Mouse (Mus musculus) limb, embryonic 15.5 days (tissue): Measurements from ENCODE around the gene Tmem260. TPM values are rescaled to one million over a fixed set of nuclear protein-coding genes. Genes with fewer than 3 reads are reported as not detected.

Source experiments
- ATAC-seq: fragments of 200-750 bp; cut with Nextera tagmentation; 2 replicates; pipeline ENCODE4 v1.8.0; 2017; ENCODE audit warnings: low read depth, moderate TSS enrichment; ENCODE audit not compliant: insufficient number of reproducible peaks, low FRiP score, low TSS enrichment
- H3K27ac ChIP-seq: fragments of 300-500 bp; sonication (generic); 2 replicates; pipeline ENCODE4 v1.5.1; 2015; ENCODE audit warnings: moderate library complexity, mild to moderate bottlenecking, inconsistent platforms
- H3K27me3 ChIP-seq: fragments of 300-500 bp; sonication (generic); 2 replicates; pipeline ENCODE4 v1.6.1; 2015; ENCODE audit warnings: inconsistent platforms
- H3K36me3 ChIP-seq: fragments of 300-500 bp; sonication (generic); 2 replicates; pipeline ENCODE4 v1.6.1; 2015; ENCODE audit warnings: inconsistent platforms
- H3K4me1 ChIP-seq: fragments of 300-500 bp; sonication (generic); 2 replicates; pipeline ENCODE4 v1.6.1; 2015; ENCODE audit warnings: inconsistent platforms
- H3K4me2 ChIP-seq: fragments of 300-500 bp; sonication (generic); 2 replicates; pipeline ENCODE4 v1.6.1; 2015; ENCODE audit warnings: mild to moderate bottlenecking, inconsistent platforms
- H3K4me3 ChIP-seq: fragments of 300-500 bp; sonication (generic); 2 replicates; pipeline ENCODE4 v1.5.1; 2015; ENCODE audit warnings: mild to moderate bottlenecking, inconsistent platforms
- H3K9ac ChIP-seq: fragments of 300-500 bp; sonication (generic); 2 replicates; pipeline ENCODE4 v1.6.1; 2015; ENCODE audit warnings: inconsistent platforms
- H3K9me3 ChIP-seq: fragments of 300-500 bp; sonication (generic); 2 replicates; pipeline ENCODE4 v1.6.1; 2016; ENCODE audit warnings: inconsistent platforms
- WGBS: fragments of 180-500 bp; shearing (Covaris S2); methylation state at CpG from one replicate; pipeline ENCODE4 v1.1.7; 2015; 5-methylcytosine and 5-hydroxymethylcytosine counted together
- polyA plus RNA-seq: library from polyadenylated mRNA; unstranded; fragments of >200 nt; fragmentation: Nextera tagmentation; extraction: Ambion mirVana; gene quantifications from 2 replicates; pipeline ENCODE4 v1.2.1, GENCODE M21; 2015

Gene Tmem260
- polyA plus RNA-seq, 1 experiment from 2014 or later, result 23.3 TPM

DNA sequence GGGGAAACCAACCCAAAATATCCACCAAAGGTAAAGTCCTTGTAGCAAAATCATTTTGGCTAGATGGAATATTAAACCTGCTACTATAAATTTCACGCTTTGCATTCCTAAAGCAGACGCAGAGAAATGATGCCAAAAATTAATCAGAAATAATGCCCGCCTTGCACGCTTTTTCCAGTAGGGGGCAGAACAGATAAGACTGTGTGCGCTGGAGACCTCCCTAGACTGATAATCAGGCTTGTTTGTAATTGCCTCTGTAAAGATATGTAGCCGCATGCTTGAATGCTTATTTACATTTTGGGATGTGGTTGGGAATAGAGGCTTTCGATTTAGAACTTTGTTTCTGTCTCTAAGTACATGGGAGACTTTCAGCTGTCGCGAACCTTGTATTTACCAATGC lies 78.2 kb downstream of the Tmem260 start:
- ATAC-seq, result no peak

DNA sequence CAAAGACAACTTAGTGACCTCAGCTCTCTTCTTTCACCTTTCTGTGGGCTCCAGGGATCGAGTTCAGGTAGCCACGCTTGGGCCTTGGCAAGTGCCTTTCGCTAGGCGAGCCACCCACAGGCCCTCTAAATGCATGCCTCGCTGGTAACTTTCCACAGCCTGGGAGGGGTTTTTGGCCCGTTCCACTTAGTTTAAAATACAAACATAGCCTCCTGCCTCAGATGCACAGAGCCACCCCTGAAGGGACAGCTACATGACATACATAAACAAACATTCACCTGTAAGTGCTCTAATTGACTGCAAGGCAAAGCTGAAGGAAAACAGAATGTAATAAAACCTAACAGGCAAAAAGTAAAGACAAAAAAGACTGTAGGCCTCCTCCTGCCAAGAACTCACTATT lies 79.1 kb downstream of the Tmem260 start:
- no peaks in the 10 kb centered on the region for H3K9me3 ChIP-seq
- WGBS, result 52% methylated on average over 6 of the region's 6 CpGs
- H3K4me2 ChIP-seq, result no peak overlapping the region
- H3K4me3 ChIP-seq, result no peak overlapping the region
- 0 out of 2 replicates have a peak, but pooled peaks cover 3% of the 10 kb centered on the region for H3K27me3 ChIP-seq
- peaks cover 5% of the 10 kb centered on the region for H3K4me1 ChIP-seq
- no peak overlapping the region for H3K9ac ChIP-seq
- H3K36me3 ChIP-seq, result no peaks in the 10 kb centered on the region
- H3K27ac ChIP-seq, result no peak overlapping the region
- ATAC-seq, result no peak

More for the DNA sequence above, 78.2 kb downstream of the Tmem260 start:
- Histone ChIP-seq H3K27me3 (0 out of 2 replicates have a peak, but pooled peaks cover 3% of the 10 kb centered on the region), H3K9ac (no peak overlapping the region), H3K36me3 (no peaks in the 10 kb centered on the region), H3K4me1 (peaks cover 5% of the 10 kb centered on the region), H3K4me3 (no peak overlapping the region), H3K27ac (no peak overlapping the region), H3K9me3 (no peaks in the 10 kb centered on the region), H3K4me2 (no peak overlapping the region)
- 47% methylated on average over 9 of the region's 9 CpGs for WGBS

DNA sequence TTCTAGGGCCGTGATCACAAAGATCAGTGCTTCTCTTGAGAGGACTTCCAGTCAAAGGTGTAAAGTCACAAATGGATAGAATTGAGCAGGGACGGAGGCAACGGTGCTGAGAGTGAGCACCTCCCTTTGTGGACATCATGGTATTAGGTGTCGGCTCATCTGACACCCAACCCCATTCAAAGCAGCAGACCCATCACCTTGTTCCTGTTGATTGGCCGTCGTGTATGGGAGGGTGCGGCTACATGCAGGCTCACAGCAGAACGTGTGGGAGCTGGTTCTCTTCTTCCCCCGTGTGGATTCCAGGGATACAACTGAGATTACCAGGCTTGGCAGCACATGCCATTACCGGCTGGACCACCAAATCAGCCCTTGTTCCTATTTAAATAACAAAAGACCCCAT lies 84.7 kb downstream of the Tmem260 start:
- Histone ChIP-seq H3K36me3 (no peaks in the 10 kb centered on the region), H3K9me3 (no peaks in the 10 kb centered on the region), H3K27me3 (no peaks in the 10 kb centered on the region), H3K27ac (no peak overlapping the region), H3K4me2 (no peak overlapping the region), H3K9ac (no peak overlapping the region), H3K4me1 (no peaks in the 10 kb centered on the region), H3K4me3 (no peak overlapping the region)
- no peak for ATAC-seq
- WGBS, result 49% methylated on average over 10 of the region's 10 CpGs

DNA sequence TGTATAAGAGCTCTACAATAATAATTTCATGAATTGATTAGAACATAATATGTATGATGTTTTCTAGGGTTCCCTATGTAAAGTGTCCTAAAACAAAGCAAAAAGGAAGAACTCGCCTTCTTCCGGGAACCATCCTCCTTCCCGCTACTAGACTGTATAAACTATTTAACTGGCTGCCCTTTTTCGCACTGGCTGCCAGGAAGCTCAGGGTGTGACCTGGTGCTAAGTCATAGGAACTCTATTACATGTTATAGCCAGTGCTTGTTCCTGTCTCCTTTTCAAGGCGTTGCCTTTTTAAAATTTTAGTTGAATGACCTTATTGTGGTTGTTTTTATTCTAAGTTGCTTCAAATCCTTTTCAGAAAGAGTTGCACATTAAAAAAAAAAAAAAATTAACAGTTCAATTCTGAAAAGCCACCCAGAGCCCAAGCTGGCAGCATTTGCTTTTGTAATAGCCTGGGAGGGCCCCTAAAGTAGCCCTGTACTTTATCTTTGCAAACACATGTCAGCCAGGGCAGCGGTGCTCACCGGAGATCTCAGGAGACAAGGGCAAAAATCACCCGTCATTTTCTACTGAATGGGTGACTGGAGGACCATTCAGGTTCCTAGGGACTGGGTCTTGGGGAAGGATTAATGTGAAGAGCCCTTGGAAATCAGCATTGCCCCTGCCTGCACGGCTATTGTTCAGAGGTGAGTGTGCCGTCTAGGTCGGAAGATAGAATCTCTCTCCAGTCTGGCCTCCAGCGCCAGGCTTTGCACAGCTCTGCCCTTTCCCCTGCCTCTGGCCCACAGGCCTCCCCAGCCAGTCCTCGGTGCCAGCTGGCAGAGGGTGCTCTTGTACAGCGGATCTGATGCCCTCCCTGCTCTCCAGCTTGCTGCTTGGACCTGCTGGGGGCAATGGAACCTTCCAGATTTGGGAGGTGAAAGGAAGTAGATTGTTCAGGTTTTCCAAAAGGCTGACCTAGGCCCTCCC lies 92.2 kb downstream of the Tmem260 start:
- Histone ChIP-seq H3K9me3 (no peaks in the 10 kb centered on the region), H3K36me3 (no peaks in the 10 kb centered on the region), H3K4me2 (no peak overlapping the region), H3K9ac (no peak overlapping the region), H3K4me3 (no peak overlapping the region), H3K27me3 (no peaks in the 10 kb centered on the region; the same call in 1 of the 2 replicates), H3K4me1 (no peaks in the 10 kb centered on the region), H3K27ac (no peak overlapping the region)
- ATAC-seq, result no peak
- 73% methylated on average over 14 of the region's 14 CpGs for WGBS

DNA sequence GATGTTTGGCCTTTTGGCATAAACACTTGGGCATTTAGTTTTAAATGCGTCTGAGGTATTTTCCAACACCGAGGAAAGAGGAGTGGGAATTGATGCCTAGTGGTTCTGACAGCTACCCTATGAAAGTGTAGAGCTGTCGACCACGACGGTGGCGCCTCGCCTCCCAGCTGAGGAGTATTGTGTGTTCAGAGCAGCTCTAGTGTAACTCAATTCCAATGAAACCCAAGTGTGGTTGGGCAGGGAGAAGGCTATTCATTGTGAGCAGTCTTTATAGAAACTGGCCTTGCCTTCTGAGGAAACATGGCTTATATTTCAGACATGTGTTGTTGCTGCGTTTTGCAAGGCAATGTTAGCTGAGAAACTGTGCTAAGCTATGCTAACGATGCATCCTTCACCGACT lies 99.2 kb downstream of the Tmem260 start:
- no peaks in the 10 kb centered on the region for H3K36me3 ChIP-seq
- H3K4me1 ChIP-seq, result no peaks in the 10 kb centered on the region
- no peak overlapping the region for H3K9ac ChIP-seq
- no peak overlapping the region for H3K4me3 ChIP-seq
- no peak for ATAC-seq
- H3K27ac ChIP-seq, result no peak overlapping the region
- no peak overlapping the region for H3K4me2 ChIP-seq
- no peaks in the 10 kb centered on the region; the same call in 1 of the 2 replicates for H3K27me3 ChIP-seq
- no peaks in the 10 kb centered on the region for H3K9me3 ChIP-seq
- 65% methylated on average over 10 of the region's 10 CpGs for WGBS

DNA sequence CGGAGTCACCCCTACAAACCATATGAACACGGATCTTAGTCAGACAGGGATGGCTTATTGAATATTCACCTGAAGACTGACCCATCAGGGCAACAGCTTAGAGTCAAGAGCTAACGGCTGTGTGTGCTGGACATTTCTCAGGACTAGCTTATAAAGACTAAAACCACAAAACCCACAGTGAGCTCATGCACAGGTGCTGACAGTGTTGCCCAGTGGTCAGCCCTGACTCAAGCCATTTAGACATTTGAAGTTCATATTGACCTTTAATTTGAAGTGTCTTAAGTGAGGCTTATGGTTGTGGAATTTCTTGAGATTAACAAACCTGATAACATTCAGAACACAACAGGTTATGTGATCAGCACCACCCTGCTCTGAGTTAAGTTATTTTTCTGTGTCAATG lies 100.1 kb downstream of the Tmem260 start:
- H3K9ac ChIP-seq, result no peak overlapping the region
- H3K9me3 ChIP-seq, result no peaks in the 10 kb centered on the region
- ATAC-seq, result no peak
- 92% methylated on average over 3 of the region's 3 CpGs for WGBS
- no peak overlapping the region for H3K27ac ChIP-seq
- no peaks in the 10 kb centered on the region; the same call in 1 of the 2 replicates for H3K27me3 ChIP-seq
- no peaks in the 10 kb centered on the region for H3K36me3 ChIP-seq
- H3K4me2 ChIP-seq, result no peak overlapping the region
- no peak overlapping the region for H3K4me3 ChIP-seq
- no peaks in the 10 kb centered on the region for H3K4me1 ChIP-seq

DNA sequence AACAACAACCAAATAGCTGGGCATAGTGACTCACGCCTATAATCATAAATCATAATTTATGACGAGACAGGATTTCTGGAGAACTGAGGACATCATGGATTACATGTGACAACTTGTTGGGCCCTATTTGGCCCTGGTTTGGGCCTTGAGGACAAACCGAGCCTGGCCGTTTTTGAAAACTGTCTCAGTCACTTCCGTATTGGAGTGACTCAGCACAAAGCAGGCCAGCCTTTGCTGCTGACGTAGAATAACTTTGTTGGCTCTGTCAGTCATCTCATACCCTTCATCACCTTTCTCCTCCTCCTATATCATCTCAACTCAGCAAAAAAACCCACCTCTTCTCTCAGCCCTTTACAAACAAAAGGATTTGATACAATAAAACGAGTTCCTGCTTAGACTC lies 103.8 kb downstream of the Tmem260 start:
- no peak overlapping the region for H3K4me3 ChIP-seq
- H3K4me2 ChIP-seq, result no peak overlapping the region
- WGBS, result 69% methylated on average over 7 of the region's 7 CpGs
- no peaks in the 10 kb centered on the region for H3K27me3 ChIP-seq
- H3K36me3 ChIP-seq, result no peaks in the 10 kb centered on the region
- no peaks in the 10 kb centered on the region for H3K4me1 ChIP-seq
- no peak overlapping the region for H3K27ac ChIP-seq
- H3K9me3 ChIP-seq, result no peaks in the 10 kb centered on the region
- no peak for ATAC-seq
- no peak overlapping the region for H3K9ac ChIP-seq

DNA sequence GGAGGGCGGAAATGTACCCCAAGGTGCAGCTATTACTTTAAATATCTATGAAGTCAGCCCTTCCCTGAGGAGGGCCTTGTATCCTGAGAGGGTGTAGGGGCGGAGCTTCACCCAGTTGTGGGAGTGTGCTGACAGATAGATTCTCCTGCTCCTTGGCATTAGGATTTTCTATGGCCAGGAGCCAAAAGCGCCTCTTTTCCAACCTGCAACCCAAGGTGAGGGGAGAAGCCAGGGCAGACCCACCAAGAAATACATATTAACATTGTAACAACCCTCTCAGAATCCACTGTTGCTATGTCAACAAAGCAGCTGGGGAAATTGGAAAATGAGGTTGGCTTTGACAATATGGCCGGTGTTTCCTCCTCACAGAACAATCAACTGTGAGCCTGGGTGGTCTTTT lies 107.3 kb downstream of the Tmem260 start:
- WGBS, result 70% methylated on average over 4 of the region's 4 CpGs

DNA sequence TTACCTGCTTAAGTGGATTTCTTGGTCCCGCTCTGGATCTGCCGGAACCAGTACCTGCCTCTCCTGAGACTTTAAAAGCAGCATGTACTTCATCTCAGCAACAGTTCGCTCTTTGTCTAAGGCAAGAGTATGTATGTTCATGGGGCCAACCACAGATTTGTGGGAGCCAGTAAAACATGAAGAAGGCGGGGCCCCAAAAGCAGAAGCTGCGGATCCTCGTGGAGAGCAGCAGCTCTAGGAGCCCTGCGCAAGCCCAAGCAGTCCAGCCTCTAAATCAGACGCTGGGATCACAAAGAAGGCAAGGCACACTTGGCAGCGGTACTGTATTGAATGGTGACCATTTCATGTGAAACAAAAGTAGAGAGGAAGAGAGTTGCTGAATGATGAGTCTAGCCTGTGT lies 107.8 kb downstream of the Tmem260 start:
- ATAC-seq, result no peak
- no peak overlapping the region for H3K9ac ChIP-seq
- no peak overlapping the region for H3K27ac ChIP-seq
- no peaks in the 10 kb centered on the region for H3K27me3 ChIP-seq
- H3K9me3 ChIP-seq, result no peaks in the 10 kb centered on the region
- no peak overlapping the region for H3K4me3 ChIP-seq
- no peak overlapping the region for H3K4me2 ChIP-seq
- 77% methylated on average over 9 of the region's 9 CpGs for WGBS
- H3K4me1 ChIP-seq, result no peaks in the 10 kb centered on the region
- H3K36me3 ChIP-seq, result no peaks in the 10 kb centered on the region

More for the DNA sequence above, 107.3 kb downstream of the Tmem260 start:
- ATAC-seq, result no peak
- Histone ChIP-seq H3K36me3 (no peaks in the 10 kb centered on the region), H3K4me2 (no peak overlapping the region), H3K4me1 (no peaks in the 10 kb centered on the region), H3K9ac (no peak overlapping the region), H3K27ac (no peak overlapping the region), H3K27me3 (no peaks in the 10 kb centered on the region), H3K9me3 (no peaks in the 10 kb centered on the region), H3K4me3 (no peak overlapping the region)

DNA sequence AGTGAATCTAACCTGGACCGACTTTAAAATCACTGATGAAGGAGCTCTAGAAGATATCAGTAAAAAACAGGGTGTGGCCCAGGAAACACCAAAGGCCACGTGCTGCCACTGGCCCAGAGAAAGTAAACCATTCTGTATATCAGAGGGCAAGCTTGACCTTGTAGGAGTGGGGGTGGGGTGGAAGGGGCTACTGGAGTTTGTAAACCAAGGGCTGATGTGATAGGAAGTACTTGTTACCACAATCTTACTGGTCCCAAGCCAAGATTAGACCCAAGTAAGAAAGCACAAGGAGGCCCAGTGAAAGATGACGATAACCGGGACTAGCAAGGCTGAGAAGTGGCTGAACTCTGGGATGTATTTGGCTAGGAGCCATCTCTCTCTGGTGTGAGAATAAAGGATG lies 113.1 kb downstream of the Tmem260 start:
- Histone ChIP-seq H3K27ac (no peak overlapping the region), H3K27me3 (no peaks in the 10 kb centered on the region), H3K4me1 (no peaks in the 10 kb centered on the region), H3K9me3 (no peaks in the 10 kb centered on the region), H3K4me3 (no peak overlapping the region), H3K9ac (no peak overlapping the region), H3K4me2 (no peak overlapping the region), H3K36me3 (no peaks in the 10 kb centered on the region)
- no peak for ATAC-seq
- 80% methylated on average over 4 of the region's 4 CpGs for WGBS

DNA sequence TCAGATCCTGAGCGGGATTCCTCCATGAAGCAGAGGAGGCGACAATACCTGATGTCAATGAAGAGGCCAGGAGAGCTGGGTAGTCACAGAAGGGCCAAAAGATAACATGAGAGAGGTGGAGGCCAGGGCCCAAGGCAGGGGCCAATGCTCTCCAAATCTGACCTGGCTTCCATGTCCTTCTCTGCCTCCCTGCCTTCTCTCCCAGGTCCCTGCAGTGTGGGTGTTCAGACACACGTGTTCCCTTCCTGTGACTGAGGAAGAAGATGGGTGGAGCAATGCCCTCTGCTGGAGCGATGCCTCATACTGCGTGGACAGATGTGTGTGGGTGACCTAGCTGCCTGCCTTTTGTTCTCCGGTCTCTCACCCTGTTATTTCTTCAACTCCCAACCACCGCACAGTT lies 113.8 kb downstream of the Tmem260 start:
- no peak for ATAC-seq
- Histone ChIP-seq H3K9me3 (no peaks in the 10 kb centered on the region), H3K4me3 (no peak overlapping the region), H3K27me3 (no peaks in the 10 kb centered on the region), H3K9ac (no peak overlapping the region), H3K27ac (no peak overlapping the region), H3K4me1 (no peaks in the 10 kb centered on the region), H3K36me3 (no peaks in the 10 kb centered on the region), H3K4me2 (no peak overlapping the region)
- WGBS, result 74% methylated on average over 7 of the region's 7 CpGs

DNA sequence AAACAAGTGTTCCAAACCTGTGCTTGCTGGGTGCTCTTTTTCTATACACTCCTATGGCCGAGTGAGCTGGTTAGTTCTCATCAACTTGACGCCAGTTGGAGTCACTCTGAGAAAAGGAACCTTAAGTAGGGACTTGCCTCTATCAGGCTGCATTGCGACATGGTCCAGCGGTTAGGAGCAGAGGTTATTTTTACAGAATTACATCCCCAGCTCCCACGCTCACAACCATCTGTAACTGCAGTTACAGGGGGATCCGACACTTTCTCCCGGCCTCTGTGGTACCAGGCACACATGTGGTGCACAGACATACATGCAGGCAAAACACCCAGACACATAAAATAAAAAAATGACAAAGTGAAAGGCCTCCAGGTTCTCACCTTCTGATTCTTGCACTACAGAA lies 120.7 kb downstream of the Tmem260 start:
- 50% methylated on average over 7 of the region's 7 CpGs for WGBS
- no peaks in the 10 kb centered on the region for H3K9me3 ChIP-seq
- H3K4me2 ChIP-seq, result no peak overlapping the region
- no peak for ATAC-seq
- H3K9ac ChIP-seq, result no peak overlapping the region
- H3K4me3 ChIP-seq, result no peak overlapping the region
- no peak overlapping the region for H3K27ac ChIP-seq
- no peaks in the 10 kb centered on the region for H3K27me3 ChIP-seq
- H3K36me3 ChIP-seq, result no peaks in the 10 kb centered on the region
- H3K4me1 ChIP-seq, result no peaks in the 10 kb centered on the region
